8 mouse cellular contexts compared by ENCODE assay signal in genomic region chr11:117072128-117072527, GRCm38 (mm10). TPM values are rescaled to one million over a fixed set of nuclear protein-coding genes. Genes with fewer than 3 reads are reported as not detected.
A peak's percentile ranks its signal among the peaks of the same experiment; 100 is the strongest.
DNase-seq lines count a peak whose midpoint lies in the region; ATAC-seq and TF ChIP-seq lines count a peak whose summit lies in the region.

No protein-coding gene starts in this region.

- WGBS in heart, postnatal 0 days = under 1% methylated on average over 13 of the region's 13 CpGs
- 1% methylated on average over 13 of the region's 13 CpGs for WGBS in lung, embryonic 15.5 days

- peak; percentile 97 for TF ChIP-seq CTCF in G1E (IDR thresholded peaks at IDR 0.05; ENCODE audit: low read depth, low read length)
- TF ChIP-seq CTCF in brain, embryonic 14.5 days (IDR thresholded peaks at IDR 0.05; ENCODE audit: borderline replicate concordance, extremely low read depth, insufficient read depth, insufficient read length) = peak; percentile 98
- TF ChIP-seq CTCF in heart, postnatal 0 days (IDR thresholded peaks at IDR 0.05; ENCODE audit: low read depth) = peak; percentile 96

- H3K27me3 ChIP-seq in G1E (ENCODE audit: insufficient read depth, low read length) = peaks cover 11% of the 10 kb centered on the region
- H3K27me3 ChIP-seq in heart, postnatal 0 days (ENCODE audit: control insufficient read depth, insufficient read depth, low read length) = 0 out of 2 replicates have a peak, but pooled peaks cover 3% of the 10 kb centered on the region
- peaks cover 3% of the 10 kb centered on the region; the same call in 1 of the 2 replicates for H3K27me3 ChIP-seq in lung, embryonic 15.5 days

- TF ChIP-seq EP300 in heart, postnatal 0 days (IDR thresholded peaks at IDR 0.05; ENCODE audit: low read depth) = no peak

- no peak for ATAC-seq in G1E (ENCODE audit: extremely low read depth, insufficient number of reproducible peaks, low FRiP score, poor library complexity, severe bottlenecking)
- ATAC-seq in erythroblast, adult 5-6 weeks (replicated peaks; ENCODE audit: low FRiP score, poor library complexity, severe bottlenecking) = peak; percentile 58
- ATAC-seq in heart, postnatal 0 days (ENCODE audit: insufficient read depth, low read depth) = peak; percentile 45; the same call in 1 of the 2 replicates
- ATAC-seq in lung, embryonic 15.5 days (ENCODE audit: borderline replicate concordance, extremely low read depth, low FRiP score, low TSS enrichment) = no peak

- H3K4me1 ChIP-seq in G1E (ENCODE audit: insufficient read depth, low read depth, low read length) = peaks cover 16% of the 10 kb centered on the region
- H3K4me1 ChIP-seq in heart, postnatal 0 days (ENCODE audit: control insufficient read depth, insufficient read depth) = peaks cover 6% of the 10 kb centered on the region
- H3K4me1 ChIP-seq in lung, embryonic 15.5 days = peaks cover 9% of the 10 kb centered on the region

- H3K36me3 ChIP-seq in G1E (replicated peaks) = no peaks in the 10 kb centered on the region
- no peaks in the 10 kb centered on the region for H3K36me3 ChIP-seq in heart, postnatal 0 days (replicated peaks; ENCODE audit: control insufficient read depth, insufficient read depth, low read length)
- H3K36me3 ChIP-seq in lung, embryonic 15.5 days = no peaks in the 10 kb centered on the region

- no peak overlapping the region for H3K9ac ChIP-seq in heart, postnatal 0 days (replicated peaks; ENCODE audit: low read depth, low read length)
- peak overlapping the region; percentile 16; the same call in 1 of the 2 replicates for H3K9ac ChIP-seq in lung, embryonic 15.5 days

- TF ChIP-seq POLR2A in brain, embryonic 14.5 days (IDR thresholded peaks at IDR 0.05; ENCODE audit: borderline replicate concordance, extremely low read depth, insufficient read depth, insufficient read length, poor library complexity, severe bottlenecking) = no peak

- peak; percentile 35 for DNase-seq in G1E (ENCODE audit: low spot score)
- peak; percentile 77 for DNase-seq in brain, embryonic 14.5 days (ENCODE audit: low read depth)
- peak; percentile 73 for DNase-seq in heart, postnatal 0 days (ENCODE audit: low spot score)
- DNase-seq in kidney, postnatal 4 days = peak; percentile 92 to 93
- peak; percentile 52 for DNase-seq in right cerebral cortex, adult 18-20 months
- DNase-seq in urinary bladder, postnatal 10 days (ENCODE audit: low spot score) = peak; percentile 47

- no peak overlapping the region for H3K27ac ChIP-seq in heart, postnatal 0 days (ENCODE audit: low read depth)
- no peak overlapping the region for H3K27ac ChIP-seq in lung, embryonic 15.5 days

- H3K9me3 ChIP-seq in G1E (replicated peaks) = peaks cover 8% of the 10 kb centered on the region
- H3K9me3 ChIP-seq in heart, postnatal 0 days (replicated peaks; ENCODE audit: control insufficient read depth, low read length) = no peaks in the 10 kb centered on the region
- no peaks in the 10 kb centered on the region for H3K9me3 ChIP-seq in lung, embryonic 15.5 days

- peak overlapping the region; percentile 38; the same call in 1 of the 2 replicates for H3K4me3 ChIP-seq in G1E (ENCODE audit: low read depth, low read length)
- no peak overlapping the region for H3K4me3 ChIP-seq in heart, postnatal 0 days (ENCODE audit: low read depth, low read length)
- H3K4me3 ChIP-seq in lung, embryonic 15.5 days = no peak overlapping the region

- H3K4me2 ChIP-seq in heart, postnatal 0 days (ENCODE audit: low read depth, low read length) = no peak overlapping the region
- 0 out of 2 replicates have a peak overlapping the region, but pooled peaks have one; percentile 11 for H3K4me2 ChIP-seq in lung, embryonic 15.5 days

RNA-seq across cellular contexts. Expression of gene Sec14l1, which starts 42.8 kb away (rescaled TPM):
- total RNA-seq in G1E (2014; fragmentation: Nextera tagmentation) (72.9 and 82.8 TPM in 2 replicates), G1E (2017) (76.1 and 77.8 TPM in 2 replicates)
- polyA plus RNA-seq in G1E (2012) = 88.9 and 95.5 TPM in 2 replicates
- 77.4 and 90.5 TPM in 2 replicates for polyA plus RNA-seq in brain, embryonic 14.5 days (2012; rRNA removed)
- total RNA-seq in erythroblast, adult 5-6 weeks (2015; ENCODE audit: low replicate concordance) = 15.7 and 16.9 TPM in 2 replicates
- 27.2 and 32.7 TPM in 2 replicates for total RNA-seq in erythroblast, adult 5-6 weeks (2017; ENCODE audit: low replicate concordance)
- total RNA-seq in heart, postnatal 0 days (2014; rRNA removed; ENCODE audit: low replicate concordance) = 62.1 and 71.6 TPM in 2 replicates
- polyA plus RNA-seq in heart, postnatal 0 days (2015; fragmentation: Nextera tagmentation; extraction: Ambion mirVana) = 36.4 and 38.0 TPM in 2 replicates
- polyA plus RNA-seq in lung, embryonic 15.5 days (2015; fragmentation: Nextera tagmentation; extraction: Ambion mirVana) = 68.9 and 73.9 TPM in 2 replicates

Comparison
In these comparisons a context has a peak if more than half of its experiments do, and no peak if none do; other contexts are left out.
1. ATAC-seq: peak in erythroblast, adult 5-6 weeks (single experiment) and heart, postnatal 0 days (single experiment); none in G1E (single experiment) and lung, embryonic 15.5 days (single experiment).
2. DNase-seq: peak in every context shown above with its lines; median percentile 92 in kidney, postnatal 4 days; 77 in brain, embryonic 14.5 days; 73 in heart, postnatal 0 days; 52 in right cerebral cortex, adult 18-20 months; 47 in urinary bladder, postnatal 10 days; 35 in G1E.
3. Peak in every context shown above with its lines, with median percentiles within 50 percentile points of each other: CTCF ChIP-seq.